Mouse (Mus musculus) urinary bladder, postnatal 14 days (tissue): ENCODE measurements around the gene Nipsnap2.
A peak's percentile ranks its signal among the peaks of the same experiment; 100 is the strongest.
"Not testable (repeated sequence)": the region's sequence is repeated elsewhere in the genome, so short reads cannot be mapped to it uniquely, and the experiment has no call there.

Source experiments
- DNase-seq: peaks from one replicate; pipeline ENCODE4 v3.0.0; 2021; ENCODE audit warnings: low spot score

The Nipsnap2 gene

DNA sequence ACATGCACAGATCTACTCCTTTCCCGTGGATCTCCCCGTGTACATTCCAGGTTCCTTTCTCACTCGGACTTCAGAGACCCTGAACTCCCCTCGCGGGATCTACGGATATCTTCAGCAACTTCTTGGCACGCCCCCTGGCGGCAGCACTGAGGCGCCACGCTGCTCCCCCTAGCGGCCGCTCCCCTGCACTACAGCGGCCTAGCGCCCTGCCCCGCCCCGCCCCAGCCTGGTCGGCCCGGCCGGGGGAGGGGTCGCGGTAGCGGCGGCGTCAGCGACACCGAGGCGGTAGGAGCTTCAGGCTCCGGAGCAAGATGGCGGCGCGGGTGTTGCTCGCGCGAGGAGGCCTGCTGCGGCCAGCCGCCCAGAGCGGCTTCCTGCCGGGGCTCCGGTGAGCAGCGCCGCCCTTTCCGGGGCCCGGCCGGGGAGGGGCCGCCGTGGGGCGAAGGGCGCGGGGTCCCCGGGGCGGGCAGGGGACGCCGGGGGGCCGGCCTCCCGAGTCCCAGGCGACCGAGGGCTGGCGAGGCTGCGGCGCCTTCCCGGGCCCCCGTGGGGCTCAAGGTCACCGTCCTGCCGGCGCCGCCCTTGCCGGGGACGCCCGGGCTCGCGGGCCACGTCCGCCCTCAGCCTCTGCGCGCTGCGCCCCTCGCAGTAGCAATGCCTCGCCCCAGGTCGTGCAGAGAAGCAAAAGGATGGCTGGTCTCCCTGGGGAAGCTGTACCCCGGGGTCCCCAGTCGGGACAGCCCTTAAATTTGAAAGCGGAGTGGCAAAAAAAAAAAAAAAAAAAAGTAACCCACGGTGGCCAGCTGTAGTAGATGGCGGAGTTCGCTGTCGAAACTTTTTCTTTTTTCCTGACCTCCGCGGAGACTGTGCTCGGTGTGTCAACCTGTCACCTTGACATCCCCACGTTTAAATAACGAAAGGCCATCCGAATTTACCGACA, at the start of gene Nipsnap2:
Gene Nipsnap2, plus strand, starts transcription at position 230 of the 940 bp plus-strand sequence.
- peak; percentile 88 for DNase-seq

GRCm38 (mm10) chr5:129685141-129685540, 39.7 kb upstream of the Nipsnap2 start:
- DNase-seq = not testable (repeated sequence)

DNA sequence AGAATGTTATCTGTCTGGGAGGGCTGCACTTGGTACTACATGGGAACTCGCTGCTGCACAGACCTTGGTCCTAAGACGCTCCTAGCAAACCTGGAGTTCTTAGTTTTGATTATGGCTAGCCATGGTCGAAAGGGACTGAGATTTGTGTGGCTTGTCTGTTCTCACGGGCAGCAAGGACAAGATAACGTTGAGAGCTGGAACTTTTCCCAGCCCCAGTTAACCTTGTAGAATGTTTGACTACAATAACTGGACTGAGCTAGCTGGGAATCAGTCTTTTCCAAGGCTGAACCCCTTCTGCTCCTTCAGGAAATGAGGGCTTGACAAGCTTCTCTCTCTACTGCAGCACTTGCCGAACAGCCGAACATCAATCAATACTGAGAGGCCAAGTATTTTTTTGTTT, 37.2 kb upstream of the Nipsnap2 start:
- DNase-seq = no peak

- no peak for DNase-seq
These were observed 34.3 kb upstream of the Nipsnap2 start for GRCm38 (mm10) chr5:129690528-129690927.

DNA sequence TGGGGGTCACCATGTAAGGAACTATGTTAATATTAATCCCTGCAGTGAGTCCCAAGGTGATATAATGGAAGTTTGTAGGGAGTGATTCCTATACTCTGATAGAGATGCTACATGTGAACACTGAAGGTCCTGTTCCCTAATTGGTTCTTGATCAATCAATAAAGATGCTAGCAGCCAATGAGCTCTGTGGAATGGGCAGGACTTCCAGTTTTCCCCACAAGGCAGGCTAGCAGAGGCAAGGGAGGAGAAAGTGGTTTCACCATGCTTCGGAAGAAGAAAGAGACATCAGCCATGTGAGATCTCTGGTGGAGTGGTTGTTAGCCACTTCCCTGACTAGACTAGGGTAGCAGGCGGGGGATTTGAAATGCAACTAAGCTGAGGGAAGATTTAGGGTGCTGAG, 24.4 kb upstream of the Nipsnap2 start:
- DNase-seq = no peak

GRCm38 (mm10) chr5:129701706-129702105, 23.2 kb upstream of the Nipsnap2 start:
- DNase-seq = no peak

DNA sequence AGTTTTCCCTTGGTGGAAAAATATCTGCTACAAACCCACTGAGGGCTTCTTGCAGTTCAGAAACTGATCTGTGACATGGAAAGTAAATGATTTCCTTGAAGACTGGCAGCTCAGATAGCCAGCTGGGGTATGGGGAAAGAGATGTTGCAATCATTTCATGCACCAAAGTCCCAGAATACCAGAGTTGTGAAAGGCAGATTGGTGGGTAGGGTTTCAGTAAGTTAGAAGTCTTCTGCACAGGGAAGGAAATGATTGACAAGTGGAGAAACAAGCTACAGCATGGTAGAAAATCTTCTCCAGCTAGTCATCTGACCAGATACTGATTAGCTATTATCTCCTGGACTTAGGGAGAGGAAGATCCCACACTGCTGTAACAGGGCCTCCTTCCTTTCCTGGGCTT, 21.5 kb upstream of the Nipsnap2 start:
- no peak for DNase-seq

GRCm38 (mm10) chr5:129708412-129708811, 16.5 kb upstream of the Nipsnap2 start, which contains the start of gene Sept14:
Gene Sept14, minus strand, starts transcription at chr5:129708512.
- no peak for DNase-seq

DNA sequence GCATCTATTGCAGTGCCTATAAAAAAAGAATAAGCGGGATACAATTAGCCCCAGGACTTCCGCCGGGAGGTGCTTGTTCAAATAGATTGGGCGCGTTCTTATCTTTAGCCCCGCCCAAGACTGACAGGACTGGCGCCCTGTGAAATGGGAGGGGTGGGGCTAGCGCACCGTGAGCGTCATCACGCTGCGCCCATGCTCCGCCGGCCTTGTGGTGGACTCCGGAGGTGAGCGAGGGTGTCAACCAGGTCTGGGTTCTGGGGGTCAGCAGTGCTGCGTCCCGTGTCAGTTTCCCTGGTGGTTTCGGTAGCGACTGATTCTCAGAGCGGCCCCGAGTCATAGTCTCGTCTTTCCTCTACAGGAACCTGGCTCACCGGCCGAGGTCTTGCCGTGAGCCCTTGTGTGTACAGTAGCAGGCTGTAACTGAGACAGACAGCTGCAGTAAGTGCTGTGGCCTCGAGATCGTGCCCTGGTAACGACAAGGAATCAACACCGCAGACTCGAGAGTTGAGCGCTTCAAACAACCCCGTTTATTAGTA, 9.5 kb upstream of the Nipsnap2 start, which contains the start of gene Mrps17:
Gene Mrps17, plus strand, starts transcription at position 172 of the 536 bp plus-strand sequence.
- DNase-seq = peak; percentile 93

DNA sequence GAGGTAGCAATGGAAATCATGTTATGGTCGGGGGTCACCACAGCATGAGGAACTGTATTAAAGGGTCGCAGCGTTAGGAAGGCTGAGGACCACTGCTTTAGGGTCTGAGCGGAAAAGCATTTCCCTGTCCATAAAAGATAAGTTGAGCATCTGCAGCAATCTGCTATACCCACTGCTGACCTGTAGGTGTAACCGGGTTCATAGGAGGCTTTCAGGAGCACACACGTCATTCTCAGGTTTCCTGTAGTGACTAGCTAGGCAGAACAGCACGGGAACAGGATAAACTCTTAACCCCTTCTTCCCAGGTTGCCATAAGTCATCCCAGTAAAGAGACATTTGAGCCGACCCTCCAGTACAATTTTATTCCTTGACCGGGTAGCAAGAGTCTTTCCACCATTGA, 7.8 kb upstream of the Nipsnap2 start:
- DNase-seq = no peak

GRCm38 (mm10) chr5:129720176-129720575, 4.7 kb upstream of the Nipsnap2 start:
- DNase-seq = no peak

DNA sequence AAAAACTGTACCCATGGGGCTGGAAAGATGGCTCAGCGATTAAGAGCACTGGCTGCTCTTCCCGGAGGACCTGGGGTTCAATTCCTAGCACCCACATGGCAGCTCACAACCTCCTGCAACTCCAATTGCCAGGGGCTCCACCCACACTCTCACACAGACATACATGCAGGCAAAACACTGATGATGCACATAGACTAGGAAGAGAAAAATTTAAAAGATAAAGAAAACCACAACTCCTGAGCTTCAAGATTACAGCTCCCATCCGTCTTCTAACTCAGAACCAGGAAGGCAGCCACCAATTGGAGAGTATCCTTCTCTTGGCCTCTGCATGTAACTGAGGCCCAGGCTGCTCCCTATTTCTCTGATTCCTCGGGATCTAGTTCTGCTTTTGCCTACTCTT, 595 bp upstream of the Nipsnap2 start:
- no peak for DNase-seq

- no peak for DNase-seq
These were observed 1.0 kb downstream of the Nipsnap2 start for GRCm38 (mm10) chr5:129725774-129726392.

DNA sequence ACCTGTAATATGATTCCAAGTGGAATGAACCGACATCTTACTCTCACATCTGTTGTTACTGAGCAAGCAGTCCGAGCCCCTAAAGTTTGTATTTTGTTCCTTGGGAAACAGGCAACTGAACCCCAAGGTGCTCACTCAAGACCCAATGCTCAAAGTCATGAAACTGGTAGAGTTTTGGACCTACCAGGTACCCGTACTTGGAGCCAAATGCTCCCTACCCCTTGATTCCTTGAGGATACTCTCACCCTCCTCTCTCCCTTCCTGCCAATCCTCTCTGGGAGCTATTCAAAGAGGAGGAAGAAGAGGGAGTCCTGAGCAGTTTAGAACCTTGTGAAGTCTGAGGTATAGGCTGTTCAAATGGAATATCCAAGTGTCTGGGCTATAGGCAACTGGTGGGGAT, 1.9 kb downstream of the Nipsnap2 start:
- no peak for DNase-seq

DNA sequence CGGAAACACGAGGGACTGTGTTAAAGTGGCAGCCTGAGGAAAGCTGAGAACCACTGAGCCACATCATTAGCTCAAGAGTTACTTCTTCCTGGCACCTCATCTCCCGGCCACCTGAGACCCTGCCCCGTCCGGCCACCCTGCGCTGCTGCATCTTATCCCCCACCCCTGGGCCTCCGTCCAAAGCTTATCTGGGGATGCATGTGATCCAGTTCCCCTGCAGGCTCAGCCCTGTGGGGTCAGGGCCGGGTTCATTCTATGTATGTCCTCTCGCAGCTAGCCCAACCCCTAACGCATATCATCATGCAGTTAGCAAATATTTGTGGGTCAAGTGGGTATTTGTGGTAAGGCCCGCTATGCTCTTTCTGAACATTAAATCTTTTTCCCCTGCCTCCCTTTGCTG, 4.4 kb downstream of the Nipsnap2 start:
- DNase-seq = no peak

- peak; percentile 41 for DNase-seq
These were observed 5.5 kb downstream of the Nipsnap2 start for GRCm38 (mm10) chr5:129730344-129730743.

GRCm38 (mm10) chr5:129731021-129731420, 6.2 kb downstream of the Nipsnap2 start:
- DNase-seq = no peak

DNA sequence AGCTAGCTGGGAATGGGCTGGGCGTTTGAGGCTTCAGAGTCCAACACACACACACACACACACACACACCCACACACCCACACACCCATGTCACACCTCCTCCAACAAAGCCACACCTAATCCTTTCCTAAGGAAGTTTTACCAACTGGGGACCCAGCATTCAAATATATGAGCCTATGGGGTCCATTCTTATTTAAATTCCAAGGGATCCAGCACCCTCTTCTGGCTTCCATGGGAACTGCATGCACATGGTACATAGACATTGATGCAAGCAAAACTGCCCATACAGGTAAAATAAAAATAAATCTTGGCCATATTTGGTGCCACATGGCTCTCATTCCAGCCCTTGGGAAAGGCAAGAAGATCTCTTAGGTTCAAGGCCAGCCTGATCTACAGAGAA, 16.1 kb downstream of the Nipsnap2 start:
- DNase-seq = peak; percentile 38

GRCm38 (mm10) chr5:129742903-129743488, 18.1 kb downstream of the Nipsnap2 start:
- DNase-seq = no peak

DNA sequence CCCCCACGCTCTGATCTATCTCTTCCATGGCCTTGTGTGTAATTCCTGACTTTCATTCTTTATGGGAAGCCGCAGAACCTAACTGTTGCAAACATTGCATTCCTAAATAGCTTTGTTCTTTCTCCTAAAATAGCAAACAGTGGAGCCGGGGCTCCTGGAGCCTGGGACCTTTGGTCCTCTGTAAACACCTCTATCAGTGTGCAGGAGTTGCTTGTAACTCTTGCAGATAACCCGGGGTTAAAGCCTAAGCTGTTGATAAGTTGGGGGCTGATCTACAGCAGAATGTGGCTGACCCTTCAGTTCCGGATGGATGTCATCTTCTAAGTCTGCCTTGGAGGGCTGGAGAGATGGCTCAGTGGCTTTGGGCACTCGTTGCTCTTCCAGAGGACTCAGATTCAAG, 19.2 kb downstream of the Nipsnap2 start:
- DNase-seq = no peak

DNA sequence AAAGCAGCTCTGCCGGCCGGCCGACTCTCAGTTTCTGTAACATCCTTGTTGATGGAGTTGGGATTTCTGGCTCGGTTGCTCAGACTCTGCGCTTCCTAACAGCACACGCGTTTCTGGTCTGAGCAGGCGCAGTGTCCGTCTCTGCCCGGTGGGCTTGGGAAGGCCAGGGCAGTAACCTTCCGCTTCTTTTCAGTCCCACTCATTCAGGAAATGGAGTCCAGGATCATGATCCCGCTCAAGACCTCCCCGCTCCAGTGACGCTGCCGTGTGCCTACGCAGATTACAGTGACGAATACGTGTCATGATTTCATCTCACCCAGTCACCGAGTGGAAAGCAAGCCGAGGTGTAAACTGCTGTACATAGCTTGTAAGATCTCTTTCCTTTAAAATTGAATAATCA, 32.0 kb downstream of the Nipsnap2 start:
- no peak for DNase-seq

DNA sequence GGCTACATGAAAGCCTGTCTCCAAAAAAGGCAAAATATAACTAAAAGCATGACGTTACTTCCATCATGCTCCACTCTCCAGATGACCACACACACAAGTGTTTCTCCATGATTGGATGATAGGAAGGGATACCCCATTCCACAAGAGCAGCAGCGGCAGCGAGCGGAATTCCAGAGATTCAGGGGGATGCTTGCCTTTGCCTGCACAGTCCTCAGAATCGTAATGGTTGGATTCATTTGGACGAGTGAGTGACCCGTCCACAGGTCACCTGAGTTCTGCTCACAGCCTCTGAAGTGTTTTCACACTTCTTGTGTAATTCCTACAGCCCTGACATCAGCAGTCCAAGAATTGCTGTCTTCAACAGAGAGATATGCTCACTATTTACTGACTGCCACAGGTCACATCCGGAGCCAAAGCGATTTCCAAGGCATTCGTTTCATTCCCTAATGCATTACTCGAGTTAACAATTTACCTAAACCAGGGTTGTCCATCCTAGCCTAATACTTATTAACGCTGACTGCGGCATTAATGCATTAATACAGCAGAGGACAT, 35.1 kb downstream of the Nipsnap2 start:
- DNase-seq = no peak
